Mouse (Mus musculus): ENCODE measurements around the gene Tmem72. TPM values are rescaled to one million over a fixed set of nuclear protein-coding genes. Genes with fewer than 3 reads are reported as not detected.

The Tmem72 gene
- 0.01 and 0.03 TPM in 2 replicates for polyA plus RNA-seq (2014; fragmentation: Nextera tagmentation; extraction: Ambion mirVana)

- ATAC-seq (replicated peaks; ENCODE audit: low FRiP score), result no peak
- Histone ChIP-seq H3K27ac (ENCODE audit: low read depth, low read length) (no peak within 1 kb of the TSS), H3K4me1 (replicated peaks; ENCODE audit: control insufficient read depth, insufficient read depth, low read length) (no peaks in the 10 kb centered on the region), H3K4me3 (ENCODE audit: low read depth, low read length) (no peak within 1 kb of the TSS), H3K4me2 (no peak within 1 kb of the TSS), H3K36me3 (ENCODE audit: control insufficient read depth, insufficient read depth, low read length) (no peaks in the 10 kb centered on the region), H3K9ac (ENCODE audit: low read depth, low read length) (no peak within 1 kb of the TSS), H3K27me3 (replicated peaks; ENCODE audit: control insufficient read depth, insufficient read depth, low read length) (no peaks in the 10 kb centered on the region), H3K9me3 (ENCODE audit: control insufficient read depth, low read length) (no peaks in the 10 kb centered on the region)
- no peak for DNase-seq (ENCODE audit: low spot score)
- 67% methylated on average over 8 of the region's 8 CpGs for WGBS
These were observed at the start of gene Tmem72 for GRCm38 (mm10) chr6:116716666-116717065. TSS of gene Tmem72 (minus strand) at chr6:116716913.

GRCm38 (mm10) chr6:116764524-116764923 is 47.8 kb upstream of the Tmem72 start:
- H3K36me3 ChIP-seq (ENCODE audit: control insufficient read depth, insufficient read depth, low read length), result no peaks in the 10 kb centered on the region
- no peak overlapping the region for H3K4me3 ChIP-seq (ENCODE audit: low read depth, low read length)
- H3K4me2 ChIP-seq, result no peak overlapping the region
- H3K9me3 ChIP-seq (ENCODE audit: control insufficient read depth, low read length), result no peaks in the 10 kb centered on the region
- H3K9ac ChIP-seq (ENCODE audit: low read depth, low read length), result no peak overlapping the region
- DNase-seq (ENCODE audit: low spot score), result no peak
- H3K27me3 ChIP-seq (replicated peaks; ENCODE audit: control insufficient read depth, insufficient read depth, low read length), result no peaks in the 10 kb centered on the region
- no peak for ATAC-seq (replicated peaks; ENCODE audit: low FRiP score)
- H3K27ac ChIP-seq (ENCODE audit: low read depth, low read length), result no peak overlapping the region
- 82% methylated on average over 4 of the region's 4 CpGs for WGBS
- no peaks in the 10 kb centered on the region for H3K4me1 ChIP-seq (replicated peaks; ENCODE audit: control insufficient read depth, insufficient read depth, low read length)

- 75% methylated on average over 3 of the region's 3 CpGs for WGBS
- no peak for ATAC-seq (replicated peaks; ENCODE audit: low FRiP score)
- DNase-seq (ENCODE audit: low spot score), result no peak
These were observed 45.6 kb upstream of the Tmem72 start for GRCm38 (mm10) chr6:116762333-116762732.

GRCm38 (mm10) chr6:116760181-116760580 is 43.5 kb upstream of the Tmem72 start:
- Histone ChIP-seq H3K9ac (ENCODE audit: low read depth, low read length) (no peak overlapping the region), H3K4me3 (ENCODE audit: low read depth, low read length) (no peak overlapping the region), H3K9me3 (ENCODE audit: control insufficient read depth, low read length) (no peaks in the 10 kb centered on the region), H3K27me3 (replicated peaks; ENCODE audit: control insufficient read depth, insufficient read depth, low read length) (no peaks in the 10 kb centered on the region), H3K4me1 (replicated peaks; ENCODE audit: control insufficient read depth, insufficient read depth, low read length) (no peaks in the 10 kb centered on the region), H3K36me3 (ENCODE audit: control insufficient read depth, insufficient read depth, low read length) (no peaks in the 10 kb centered on the region), H3K27ac (ENCODE audit: low read depth, low read length) (no peak overlapping the region), H3K4me2 (no peak overlapping the region)
- WGBS, result 79% methylated on average over 6 of the region's 6 CpGs
- DNase-seq (ENCODE audit: low spot score), result no peak
- ATAC-seq (replicated peaks; ENCODE audit: low FRiP score), result no peak

More at GRCm38 (mm10) chr6:116762333-116762732, 45.6 kb upstream of the Tmem72 start:
- H3K36me3 ChIP-seq (ENCODE audit: control insufficient read depth, insufficient read depth, low read length), result no peaks in the 10 kb centered on the region
- H3K4me1 ChIP-seq (replicated peaks; ENCODE audit: control insufficient read depth, insufficient read depth, low read length), result no peaks in the 10 kb centered on the region
- H3K27me3 ChIP-seq (replicated peaks; ENCODE audit: control insufficient read depth, insufficient read depth, low read length), result no peaks in the 10 kb centered on the region
- H3K27ac ChIP-seq (ENCODE audit: low read depth, low read length), result no peak overlapping the region
- no peak overlapping the region for H3K4me3 ChIP-seq (ENCODE audit: low read depth, low read length)
- H3K9ac ChIP-seq (ENCODE audit: low read depth, low read length), result no peak overlapping the region
- no peaks in the 10 kb centered on the region for H3K9me3 ChIP-seq (ENCODE audit: control insufficient read depth, low read length)
- H3K4me2 ChIP-seq, result no peak overlapping the region

GRCm38 (mm10) chr6:116756364-116756763 is 39.7 kb upstream of the Tmem72 start:
- DNase-seq (ENCODE audit: low spot score) (no peak), ATAC-seq (replicated peaks; ENCODE audit: low FRiP score) (no peak)
- no peaks in the 10 kb centered on the region for H3K27me3 ChIP-seq (replicated peaks; ENCODE audit: control insufficient read depth, insufficient read depth, low read length)
- no peak overlapping the region for H3K4me3 ChIP-seq (ENCODE audit: low read depth, low read length)
- H3K4me2 ChIP-seq, result no peak overlapping the region
- 72% methylated on average over 3 of the region's 3 CpGs for WGBS
- H3K4me1 ChIP-seq (replicated peaks; ENCODE audit: control insufficient read depth, insufficient read depth, low read length), result no peaks in the 10 kb centered on the region
- no peaks in the 10 kb centered on the region for H3K9me3 ChIP-seq (ENCODE audit: control insufficient read depth, low read length)
- H3K36me3 ChIP-seq (ENCODE audit: control insufficient read depth, insufficient read depth, low read length), result no peaks in the 10 kb centered on the region
- H3K27ac ChIP-seq (ENCODE audit: low read depth, low read length), result no peak overlapping the region
- H3K9ac ChIP-seq (ENCODE audit: low read depth, low read length), result no peak overlapping the region

GRCm38 (mm10) chr6:116738046-116738445 is 21.3 kb upstream of the Tmem72 start:
- Histone ChIP-seq H3K4me1 (replicated peaks; ENCODE audit: control insufficient read depth, insufficient read depth, low read length) (no peaks in the 10 kb centered on the region), H3K9ac (ENCODE audit: low read depth, low read length) (no peak overlapping the region), H3K27me3 (replicated peaks; ENCODE audit: control insufficient read depth, insufficient read depth, low read length) (no peaks in the 10 kb centered on the region), H3K4me2 (no peak overlapping the region), H3K4me3 (ENCODE audit: low read depth, low read length) (no peak overlapping the region), H3K9me3 (ENCODE audit: control insufficient read depth, low read length) (no peaks in the 10 kb centered on the region), H3K36me3 (ENCODE audit: control insufficient read depth, insufficient read depth, low read length) (no peaks in the 10 kb centered on the region), H3K27ac (ENCODE audit: low read depth, low read length) (no peak overlapping the region)
- DNase-seq (ENCODE audit: low spot score), result no peak
- no peak for ATAC-seq (replicated peaks; ENCODE audit: low FRiP score)
- WGBS, result 78% methylated on average over 2 of the region's 2 CpGs

- H3K27ac ChIP-seq (ENCODE audit: low read depth, low read length), result no peak overlapping the region
- no peak overlapping the region for H3K4me3 ChIP-seq (ENCODE audit: low read depth, low read length)
- no peaks in the 10 kb centered on the region for H3K4me1 ChIP-seq (replicated peaks; ENCODE audit: control insufficient read depth, insufficient read depth, low read length)
- H3K9ac ChIP-seq (ENCODE audit: low read depth, low read length), result no peak overlapping the region
- ATAC-seq (replicated peaks; ENCODE audit: low FRiP score) (no peak), DNase-seq (ENCODE audit: low spot score) (no peak)
- H3K27me3 ChIP-seq (replicated peaks; ENCODE audit: control insufficient read depth, insufficient read depth, low read length), result no peaks in the 10 kb centered on the region
- no peaks in the 10 kb centered on the region for H3K9me3 ChIP-seq (ENCODE audit: control insufficient read depth, low read length)
- 76% methylated on average over 5 of the region's 5 CpGs for WGBS
- no peak overlapping the region for H3K4me2 ChIP-seq
- H3K36me3 ChIP-seq (ENCODE audit: control insufficient read depth, insufficient read depth, low read length), result no peaks in the 10 kb centered on the region
These were observed 18.6 kb upstream of the Tmem72 start for GRCm38 (mm10) chr6:116735361-116735760.

- WGBS, result 75% methylated on average over 4 of the region's 4 CpGs
These were observed 16.9 kb upstream of the Tmem72 start for GRCm38 (mm10) chr6:116733577-116733976.

GRCm38 (mm10) chr6:116724489-116725160 is 7.9 kb upstream of the Tmem72 start:
- 65% methylated on average over 12 of the region's 12 CpGs for WGBS
- Histone ChIP-seq H3K9ac (ENCODE audit: low read depth, low read length) (no peak overlapping the region), H3K27ac (ENCODE audit: low read depth, low read length) (no peak overlapping the region), H3K4me1 (replicated peaks; ENCODE audit: control insufficient read depth, insufficient read depth, low read length) (no peaks in the 10 kb centered on the region), H3K4me2 (no peak overlapping the region), H3K4me3 (ENCODE audit: low read depth, low read length) (no peak overlapping the region), H3K9me3 (ENCODE audit: control insufficient read depth, low read length) (no peaks in the 10 kb centered on the region), H3K36me3 (ENCODE audit: control insufficient read depth, insufficient read depth, low read length) (no peaks in the 10 kb centered on the region), H3K27me3 (replicated peaks; ENCODE audit: control insufficient read depth, insufficient read depth, low read length) (no peaks in the 10 kb centered on the region)
- ATAC-seq (replicated peaks; ENCODE audit: low FRiP score) (no peak), DNase-seq (ENCODE audit: low spot score) (no peak)

More at GRCm38 (mm10) chr6:116733577-116733976, 16.9 kb upstream of the Tmem72 start:
- H3K27ac ChIP-seq (ENCODE audit: low read depth, low read length), result no peak overlapping the region
- DNase-seq (ENCODE audit: low spot score) (no peak), ATAC-seq (replicated peaks; ENCODE audit: low FRiP score) (no peak)
- no peaks in the 10 kb centered on the region for H3K9me3 ChIP-seq (ENCODE audit: control insufficient read depth, low read length)
- H3K4me1 ChIP-seq (replicated peaks; ENCODE audit: control insufficient read depth, insufficient read depth, low read length), result no peaks in the 10 kb centered on the region
- no peak overlapping the region for H3K9ac ChIP-seq (ENCODE audit: low read depth, low read length)
- H3K4me2 ChIP-seq, result no peak overlapping the region
- H3K4me3 ChIP-seq (ENCODE audit: low read depth, low read length), result no peak overlapping the region
- H3K36me3 ChIP-seq (ENCODE audit: control insufficient read depth, insufficient read depth, low read length), result no peaks in the 10 kb centered on the region
- no peaks in the 10 kb centered on the region for H3K27me3 ChIP-seq (replicated peaks; ENCODE audit: control insufficient read depth, insufficient read depth, low read length)

All from liver, embryonic 11.5 days (tissue).